Mouse (Mus musculus) kidney, adult 2 months (tissue): ENCODE results near the gene Lekr1.

Experiments
- CTCF ChIP-seq: fragments of 200-500 bp; conservative IDR thresholded peaks from 2 replicates; pipeline ENCODE4 v1.5.1; 2011; ENCODE audit warnings: low read depth, mild to moderate bottlenecking, control low read depth, low read length, moderate library complexity, mixed read lengths; ENCODE audit not compliant: insufficient read depth, insufficient read length
- POLR2A ChIP-seq: fragments of 200-500 bp; IDR thresholded peaks from one replicate; pipeline ENCODE4 v1.6.1; 2011; ENCODE audit warnings: low read depth, low read length, control low read depth

DNA sequence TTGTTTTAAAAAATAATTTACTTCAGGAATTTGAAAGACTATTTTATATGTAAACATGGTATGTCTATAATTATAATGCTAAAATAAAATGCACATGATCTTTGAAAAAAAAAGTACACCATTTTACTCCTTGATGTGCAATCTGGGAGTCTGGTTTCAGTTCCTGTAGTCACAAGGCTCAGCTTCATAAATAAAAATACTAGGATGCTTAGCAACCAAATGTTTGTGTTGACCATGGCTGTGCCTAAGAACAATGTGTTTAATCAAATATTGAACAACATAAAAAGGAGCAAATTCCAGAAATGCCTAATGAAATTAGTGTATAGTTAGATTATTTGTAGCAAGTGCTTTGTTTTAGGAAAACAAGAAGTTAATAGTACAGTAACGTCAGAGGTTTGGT is 107.9 kb downstream of the Lekr1 start:
- TF ChIP-seq CTCF (no peak), POLR2A (no peak)
